Mouse (Mus musculus) kidney, adult 9 months (tissue): ENCODE results near the gene Clip3.
A peak's percentile ranks its signal among the peaks of the same experiment; 100 is the strongest.

ENCODE experiments used
- DNase-seq: peaks from one replicate; pipeline ENCODE4 v3.0.0; 2022

Gene Clip3

DNA sequence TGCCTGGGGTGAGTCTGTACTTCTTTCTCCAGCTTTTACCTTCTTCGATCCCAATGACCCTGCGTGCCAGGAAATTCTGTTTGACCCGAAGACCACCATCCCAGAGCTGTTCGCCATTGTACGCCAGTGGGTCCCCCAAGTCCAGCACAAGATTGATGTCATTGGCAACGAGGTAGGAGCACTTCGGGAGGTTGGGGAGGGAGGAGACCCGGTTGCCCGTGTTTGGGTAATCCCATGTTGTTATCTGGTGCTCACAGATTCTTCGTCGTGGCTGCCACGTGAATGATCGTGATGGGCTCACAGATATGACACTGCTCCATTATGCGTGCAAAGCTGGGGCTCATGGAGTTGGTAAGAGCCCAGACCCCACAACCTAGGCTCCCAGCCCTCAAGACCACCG is 5.3 kb downstream of the Clip3 start:
- no peak for DNase-seq

DNA sequence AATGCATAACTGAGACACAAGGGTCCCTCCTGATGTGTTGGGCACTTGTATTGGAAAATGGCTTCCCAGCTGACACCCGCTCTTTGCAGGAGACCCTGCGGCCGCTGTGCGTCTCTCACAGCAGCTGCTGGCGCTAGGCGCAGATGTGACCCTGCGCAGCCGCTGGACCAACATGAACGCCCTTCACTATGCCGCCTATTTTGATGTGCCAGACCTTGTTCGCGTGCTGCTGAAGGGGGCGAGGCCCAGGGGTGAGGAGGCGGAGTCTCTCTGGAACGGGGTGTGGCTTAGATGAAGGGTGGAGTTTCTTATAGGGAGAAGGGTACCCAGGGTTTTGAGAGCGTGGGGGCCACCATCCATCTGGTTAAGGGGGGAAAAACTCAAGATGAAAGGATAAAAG is 5.7 kb downstream of the Clip3 start:
- DNase-seq: no peak

DNA sequence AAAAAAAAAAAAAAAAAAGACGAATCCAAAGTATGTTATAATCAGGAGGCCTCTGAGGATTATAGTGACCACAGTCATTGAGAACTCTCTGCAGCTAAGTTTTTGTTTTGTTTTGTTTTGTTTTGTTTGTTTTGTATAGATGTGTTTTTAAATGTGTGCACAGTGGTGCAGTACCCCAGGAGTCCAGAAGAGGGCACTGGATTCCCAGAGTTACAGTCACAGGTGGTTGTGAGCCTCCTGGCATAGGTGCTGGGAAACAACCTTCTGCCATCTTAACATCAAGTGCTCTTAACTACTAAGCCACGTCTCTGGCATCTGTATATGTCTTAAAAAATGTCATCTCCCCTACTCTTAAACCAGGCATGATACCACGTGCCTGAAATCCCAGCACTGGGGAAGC is 9.4 kb downstream of the Clip3 start:
- no peak for DNase-seq

GRCm38 (mm10) chr7:30306083-30306779 is 14.7 kb downstream of the Clip3 start:
- DNase-seq: no peak

GRCm38 (mm10) chr7:30308076-30309005 is 16.8 kb downstream of the Clip3 start, which contains the start of gene Alkbh6:
Alkbh6 (plus strand) TSS chr7:30308717.
- peak; percentile 98 for DNase-seq

GRCm38 (mm10) chr7:30309395-30310129 is 18.0 kb downstream of the Clip3 start:
- no peak for DNase-seq

GRCm38 (mm10) chr7:30310136-30310535 is 18.6 kb downstream of the Clip3 start:
- peak; percentile 60 for DNase-seq

DNA sequence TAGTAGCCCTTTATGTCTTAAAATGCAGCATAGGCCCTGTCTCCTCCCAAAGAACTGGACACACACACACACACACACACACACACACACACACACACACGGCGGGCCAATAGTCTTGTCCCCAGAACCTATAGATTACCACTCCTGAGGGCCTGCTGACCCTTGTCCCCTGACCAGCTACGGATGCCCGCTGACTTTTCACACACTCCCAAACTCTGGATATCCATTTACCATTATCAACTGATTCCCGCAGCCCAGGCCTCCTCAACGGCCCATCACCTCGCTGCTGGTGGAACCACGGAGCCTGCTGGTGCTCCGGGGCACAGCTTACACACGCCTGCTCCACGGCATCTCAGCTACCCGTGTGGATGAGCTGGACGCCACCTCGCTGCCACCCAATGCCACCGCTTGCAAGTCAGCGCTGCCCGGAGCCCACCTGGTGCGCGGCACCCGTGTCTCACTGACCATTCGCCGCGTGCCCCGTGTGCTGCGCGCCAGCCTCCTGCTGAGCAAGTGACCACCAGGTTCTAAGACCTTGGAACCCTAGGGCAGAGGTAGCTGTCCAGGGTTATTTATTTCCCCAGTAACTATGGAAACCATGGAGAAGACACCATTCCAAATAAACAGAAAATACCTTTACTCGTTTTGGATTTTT is 22.3 kb downstream of the Clip3 start:
- peak; percentile 88 for DNase-seq

GRCm38 (mm10) chr7:30314721-30315155 is 23.2 kb downstream of the Clip3 start, which contains the start of gene Syne4:
Syne4 (plus strand) TSS chr7:30314807.
- peak; percentile 49 for DNase-seq

- DNase-seq: no peak
Observed at GRCm38 (mm10) chr7:30315559-30316529, 24.3 kb downstream of the Clip3 start.

DNA sequence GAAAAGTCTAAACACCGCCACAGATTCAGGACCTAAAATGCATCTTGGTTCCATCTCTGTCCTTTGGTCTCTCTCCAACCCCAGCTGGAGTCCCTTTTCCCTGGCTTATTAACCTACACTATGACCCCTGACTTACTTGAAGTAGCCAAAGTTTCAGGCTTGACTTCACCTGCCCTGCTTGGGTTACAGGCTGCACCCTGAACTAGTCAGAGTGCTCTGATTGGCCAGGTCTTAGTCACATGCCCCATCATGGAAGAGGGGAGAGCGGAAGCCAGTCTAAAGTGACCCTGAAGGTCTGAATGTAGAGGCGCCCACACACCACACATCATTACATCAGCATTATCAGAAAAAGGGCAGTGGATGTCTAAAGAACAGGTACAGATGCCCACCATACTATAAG is 26.6 kb downstream of the Clip3 start:
- DNase-seq: peak; percentile 85

DNA sequence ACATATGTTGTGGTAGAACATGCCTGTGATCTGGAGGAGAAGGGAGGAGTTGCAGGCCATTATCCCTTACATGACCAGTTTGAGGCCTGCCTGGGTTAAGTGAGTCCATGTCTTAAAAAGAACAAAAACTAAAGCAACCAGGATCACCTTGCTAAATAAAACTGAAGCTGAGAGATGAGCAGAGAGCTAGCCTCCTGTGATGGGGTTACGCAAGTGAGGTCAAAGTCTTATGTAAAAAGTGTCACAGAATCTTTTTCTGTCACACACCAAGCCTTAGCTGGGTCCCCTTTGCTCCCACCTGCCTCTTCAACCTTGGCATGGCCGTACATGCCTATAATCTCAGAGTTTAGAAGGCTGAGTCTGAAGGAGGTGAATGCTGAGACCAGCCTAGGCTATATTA is 29.4 kb downstream of the Clip3 start:
- DNase-seq: no peak

DNA sequence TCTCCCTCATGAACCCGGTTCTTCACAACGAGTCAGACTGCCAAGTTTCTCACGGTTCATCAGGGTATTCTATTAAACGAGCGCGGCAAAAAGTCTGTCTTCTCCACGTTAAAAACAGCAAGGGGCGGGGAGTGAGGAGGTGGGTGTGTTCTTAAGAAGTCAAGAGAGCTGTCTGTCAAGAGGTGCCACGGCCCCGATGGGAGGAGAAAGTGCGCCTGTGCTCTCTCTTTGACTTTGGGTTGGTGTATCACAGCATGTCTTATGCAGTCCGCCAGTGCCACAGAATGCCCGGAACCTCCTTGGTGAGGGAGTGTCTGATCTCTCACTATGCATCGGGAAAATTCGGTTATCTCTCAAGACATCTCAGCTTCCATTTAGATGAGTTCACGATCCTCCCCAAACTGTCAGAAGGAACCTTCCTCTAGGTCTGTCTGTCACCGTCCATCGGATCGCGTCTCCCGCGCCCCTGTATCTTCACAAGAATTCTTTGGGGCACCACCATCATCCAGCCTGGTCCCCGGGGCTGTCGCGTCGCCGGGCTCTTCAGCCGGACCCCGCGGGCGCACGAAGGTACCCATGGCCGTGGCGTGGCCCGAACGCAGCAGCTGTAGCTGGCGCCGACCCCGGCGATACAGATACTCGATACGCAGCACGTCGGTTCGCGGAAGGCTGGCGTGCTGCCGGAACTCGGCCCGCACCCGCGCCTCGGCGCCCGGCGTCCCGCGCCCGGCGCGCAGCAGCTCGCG is 30.2 kb downstream of the Clip3 start, which contains the start of gene E130208F15Rik:
E130208F15Rik (plus strand) TSS at position 202 of the 746 bp plus-strand sequence.
- peak; percentile 94 for DNase-seq

DNA sequence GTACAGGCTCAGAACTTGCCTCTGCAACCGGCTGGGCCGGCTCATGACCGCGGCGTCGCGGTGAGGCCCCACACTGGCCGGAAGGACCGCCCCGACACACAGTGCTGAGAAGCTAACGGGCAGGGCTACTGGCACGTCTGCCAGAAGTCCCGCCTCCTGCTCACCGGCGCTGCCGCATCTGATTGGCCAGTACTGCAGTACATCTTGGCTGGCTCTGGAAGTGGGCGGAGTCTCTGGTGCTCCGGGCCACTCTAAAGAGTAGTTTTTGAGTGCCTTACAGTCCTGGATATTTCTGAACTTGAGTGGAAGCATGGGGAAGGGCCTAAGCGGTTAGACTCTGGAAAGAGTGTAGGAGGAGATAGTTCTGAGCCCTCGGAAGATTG is 30.7 kb downstream of the Clip3 start:
- peak; percentile 99 for DNase-seq

- no peak for DNase-seq
Observed at GRCm38 (mm10) chr7:30322865-30323264, 31.3 kb downstream of the Clip3 start.

DNA sequence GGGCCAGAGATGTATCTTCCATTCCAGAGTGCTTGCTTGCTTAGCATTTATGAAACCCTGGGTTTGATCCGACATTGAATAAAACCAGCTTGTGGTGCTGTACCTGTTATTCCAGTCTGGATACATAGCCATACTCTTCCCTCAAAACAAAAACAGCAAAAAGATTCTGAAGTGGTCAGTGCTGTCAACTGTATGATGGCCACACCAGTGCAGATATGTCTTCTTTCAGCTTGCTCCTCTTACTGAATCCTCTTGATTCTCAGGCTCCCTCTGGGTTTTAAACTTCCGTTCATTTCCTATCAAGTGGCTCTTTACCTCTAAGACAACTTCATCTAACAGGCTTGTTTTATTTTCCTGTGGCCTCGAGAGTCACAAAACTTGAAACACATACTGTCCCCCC is 32.3 kb downstream of the Clip3 start, which contains the start of gene Sdhaf1:
Sdhaf1 (minus strand) TSS at position 101 of the 400 bp plus-strand sequence.
- DNase-seq: no peak

GRCm38 (mm10) chr7:30324300-30324944 is 32.9 kb downstream of the Clip3 start:
- DNase-seq: no peak

GRCm38 (mm10) chr7:30325364-30325763 is 33.8 kb downstream of the Clip3 start:
- DNase-seq: peak; percentile 68

GRCm38 (mm10) chr7:30326427-30326826 is 34.9 kb downstream of the Clip3 start:
- DNase-seq: no peak

DNA sequence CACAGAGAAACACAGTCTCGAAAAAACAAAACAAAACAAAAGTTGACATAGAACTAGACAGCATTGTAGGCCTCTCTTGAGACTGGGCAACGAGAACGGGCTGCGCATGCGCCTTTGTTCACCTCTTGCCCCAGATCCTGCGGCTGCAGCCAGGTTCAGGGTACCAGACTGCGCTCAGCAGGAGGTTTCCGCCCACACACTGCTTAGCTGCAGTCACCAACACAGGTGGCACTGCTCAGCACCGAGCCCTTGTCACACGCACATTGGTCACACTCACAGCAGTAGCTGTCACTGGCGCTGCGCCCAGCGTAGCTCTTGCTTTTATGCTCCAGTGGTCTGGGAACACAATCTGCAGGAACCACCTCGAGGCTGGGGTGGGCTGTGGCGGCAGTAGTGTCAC is 35.6 kb downstream of the Clip3 start:
- peak; percentile 60 for DNase-seq
